Mouse (Mus musculus) heart, postnatal 36 days (tissue): ENCODE measurements around the gene A3galt2. TPM values are rescaled to one million over a fixed set of nuclear protein-coding genes. Genes with fewer than 3 reads are reported as not detected.

ENCODE experiments used
- DNase-seq, 2 experiments: peaks; one replicate each; pipeline ENCODE4 v3.0.0; 2021 to 2022
- intact Hi-C: fragments of 180-260 bp; cut with DNase I; formaldehyde crosslinking; loops from one replicate; pipeline ENCODE4 v1.15.1; 2025
- total RNA-seq, 2 experiments: library from RNA; stranded (reverse); gene quantifications; 2 replicates each; pipeline ENCODE4 v1.2.3; 2021

The A3galt2 gene
- total RNA-seq, 2 experiments from 2014 or later = 0.08 TPM; not detected in 1

GRCm38 (mm10) chr4:128727019-128727720 is 28.0 kb upstream of the A3galt2 start:
- DNase-seq = peak; percentile 89 to 90
- intact Hi-C loops = no loop called here

DNA sequence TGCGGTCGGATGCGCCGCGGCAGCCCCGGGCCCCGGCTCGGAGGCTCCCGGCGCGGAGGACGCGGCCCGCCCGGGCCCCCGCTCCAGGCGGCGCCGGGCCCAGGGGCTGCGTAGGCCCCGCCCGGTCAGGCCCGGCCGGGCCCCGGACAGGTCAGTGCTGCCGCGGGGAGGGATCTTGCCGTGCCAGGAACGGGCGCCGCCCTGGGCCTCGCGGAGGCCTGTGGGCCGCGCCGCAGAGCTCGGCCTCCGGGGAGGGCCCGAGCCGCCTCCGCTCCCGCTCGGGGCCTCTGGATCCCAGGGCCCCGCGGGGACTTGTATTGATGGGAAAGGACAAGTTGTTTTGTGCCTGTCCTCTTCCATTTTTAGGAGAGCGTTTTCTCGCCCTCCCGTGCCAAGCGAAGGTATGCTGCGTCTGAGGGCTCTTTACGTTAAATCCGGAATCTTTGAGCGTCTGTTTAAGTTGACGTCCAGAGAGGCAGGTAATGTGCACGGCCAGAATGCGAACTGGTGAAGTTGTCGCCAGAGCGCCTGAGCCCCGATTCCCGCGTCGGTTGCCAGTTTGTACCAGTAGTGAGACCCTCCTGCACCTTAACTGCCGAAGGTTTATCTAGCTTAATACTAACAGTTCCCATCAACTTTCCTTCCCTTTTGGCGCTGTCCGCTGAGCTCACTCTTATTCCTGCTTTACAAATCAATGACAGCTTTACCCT is 27.3 kb upstream of the A3galt2 start:
- peak in 1 of 2 experiments; percentile 55 for DNase-seq
- intact Hi-C loops = no loop called here

DNA sequence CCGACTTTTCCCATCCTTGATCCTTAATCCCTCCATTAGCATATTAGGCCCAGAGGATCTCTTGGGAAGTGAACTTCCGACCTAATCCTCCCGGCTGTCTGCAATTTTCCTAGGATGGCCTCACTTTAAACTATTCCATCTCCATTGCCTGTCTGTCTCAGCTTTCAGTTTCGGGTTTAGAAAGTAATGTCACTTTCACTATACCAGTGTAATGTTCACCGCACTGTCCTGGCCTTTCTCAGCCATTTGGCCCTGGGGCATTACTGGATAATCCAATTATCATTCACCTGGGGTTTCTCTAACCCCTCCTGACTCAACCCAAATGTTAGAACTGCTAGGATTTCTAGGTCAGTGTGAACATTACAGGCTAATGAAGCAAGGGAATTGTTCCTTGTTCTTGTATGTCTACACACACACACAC is 26.7 kb upstream of the A3galt2 start:
- no peak for DNase-seq
- intact Hi-C loops = no loop called here

DNA sequence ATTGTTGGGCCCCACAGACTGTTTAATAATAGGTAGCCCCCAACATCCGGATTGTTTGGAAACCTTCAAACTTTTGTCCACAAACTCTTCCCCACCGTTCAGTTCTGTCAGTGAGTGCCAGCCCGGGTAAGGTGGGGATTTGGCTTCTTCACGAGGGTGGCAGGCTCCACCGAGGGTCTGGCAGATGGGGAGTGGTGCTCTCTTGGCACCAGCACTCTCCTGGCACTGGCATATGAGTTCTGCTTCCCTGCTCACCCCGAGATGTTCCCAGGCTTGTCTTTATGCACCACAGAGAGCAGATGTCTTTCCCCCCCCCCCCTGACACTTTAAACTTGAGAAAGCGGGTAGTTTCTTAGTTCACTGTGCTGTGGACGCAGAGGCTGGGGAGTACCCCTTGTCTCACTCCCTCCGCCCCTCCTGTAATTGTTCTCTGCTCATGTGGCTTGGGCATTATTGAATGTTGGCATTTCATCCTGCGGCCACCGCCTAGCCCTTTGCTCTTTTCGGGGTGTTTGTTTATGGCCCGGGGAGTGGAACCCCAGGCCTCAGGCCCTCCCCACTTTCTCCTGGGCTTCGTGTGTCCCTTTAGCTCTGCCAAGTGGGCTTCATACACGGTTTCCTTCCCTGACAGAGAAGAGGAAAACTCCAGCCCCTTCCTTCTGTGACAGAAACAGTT is 26.0 kb upstream of the A3galt2 start:
- intact Hi-C loops = no loop called here
- DNase-seq = no peak

DNA sequence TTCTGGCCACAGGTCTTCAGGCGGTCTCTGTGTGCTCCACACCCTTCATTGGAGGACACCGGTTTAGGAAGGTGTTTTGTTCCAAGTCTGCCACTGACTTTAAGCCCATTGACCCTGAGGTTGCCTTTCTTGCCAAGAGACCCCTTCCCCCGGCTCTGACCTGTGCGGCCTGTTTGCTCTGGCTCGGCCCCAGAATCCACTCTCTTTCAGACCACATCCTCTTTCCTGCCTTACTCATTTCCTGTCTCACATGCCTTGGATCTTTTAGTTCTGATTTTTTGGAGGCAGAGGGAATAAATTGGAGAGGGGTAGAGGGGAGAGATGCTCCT is 25.5 kb upstream of the A3galt2 start:
- intact Hi-C loops = no loop called here
- DNase-seq = peak in 1 of 2 experiments; percentile 51

- no peak for DNase-seq
- intact Hi-C loops = no loop called here
These were observed 24.9 kb upstream of the A3galt2 start for GRCm38 (mm10) chr4:128730271-128730670.

DNA sequence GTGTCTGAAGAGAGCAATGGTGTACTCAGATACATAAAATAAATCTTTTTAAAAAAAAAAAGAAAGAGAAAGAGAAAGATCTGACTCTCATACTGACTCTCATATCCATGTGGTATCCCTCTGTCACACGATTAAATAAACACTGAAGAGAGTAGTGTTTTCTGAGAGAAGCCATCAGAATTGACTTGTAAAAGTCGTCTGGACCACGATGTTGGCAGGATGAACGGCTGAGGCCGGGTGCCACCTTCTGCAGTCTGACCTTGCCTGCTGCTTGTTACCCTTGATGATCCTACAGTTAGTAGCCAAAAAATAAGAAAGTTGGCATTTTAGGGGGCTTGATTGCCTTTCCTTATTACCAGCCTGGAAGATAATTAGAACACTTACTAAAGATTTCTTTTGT is 22.4 kb upstream of the A3galt2 start:
- intact Hi-C loops = no loop called here
- no peak for DNase-seq

DNA sequence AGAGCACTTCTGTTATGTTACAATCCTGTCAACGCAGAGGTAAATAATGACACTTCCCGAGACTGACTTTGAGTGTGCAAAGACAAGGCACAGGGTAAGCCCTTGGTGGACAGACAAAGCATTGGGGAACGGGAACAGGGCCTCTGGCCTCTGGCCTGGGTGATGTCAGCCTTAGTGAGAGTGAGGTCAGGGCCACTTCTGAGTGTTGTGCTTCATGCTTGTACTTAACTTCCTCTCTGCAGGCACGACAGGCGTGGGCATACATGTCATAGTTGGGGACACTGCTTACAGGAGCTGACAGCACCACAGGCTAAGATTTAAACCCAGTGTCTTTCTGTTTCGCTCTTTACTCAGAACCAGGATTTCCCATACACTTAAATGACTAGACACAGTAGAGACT is 21.7 kb upstream of the A3galt2 start:
- intact Hi-C loops = no loop called here

GRCm38 (mm10) chr4:128734217-128734616 is 20.9 kb upstream of the A3galt2 start:
- DNase-seq = peak; percentile 71 to 78
- intact Hi-C loops = no loop called here

More for the DNA sequence above, 21.7 kb upstream of the A3galt2 start:
- DNase-seq = no peak

DNA sequence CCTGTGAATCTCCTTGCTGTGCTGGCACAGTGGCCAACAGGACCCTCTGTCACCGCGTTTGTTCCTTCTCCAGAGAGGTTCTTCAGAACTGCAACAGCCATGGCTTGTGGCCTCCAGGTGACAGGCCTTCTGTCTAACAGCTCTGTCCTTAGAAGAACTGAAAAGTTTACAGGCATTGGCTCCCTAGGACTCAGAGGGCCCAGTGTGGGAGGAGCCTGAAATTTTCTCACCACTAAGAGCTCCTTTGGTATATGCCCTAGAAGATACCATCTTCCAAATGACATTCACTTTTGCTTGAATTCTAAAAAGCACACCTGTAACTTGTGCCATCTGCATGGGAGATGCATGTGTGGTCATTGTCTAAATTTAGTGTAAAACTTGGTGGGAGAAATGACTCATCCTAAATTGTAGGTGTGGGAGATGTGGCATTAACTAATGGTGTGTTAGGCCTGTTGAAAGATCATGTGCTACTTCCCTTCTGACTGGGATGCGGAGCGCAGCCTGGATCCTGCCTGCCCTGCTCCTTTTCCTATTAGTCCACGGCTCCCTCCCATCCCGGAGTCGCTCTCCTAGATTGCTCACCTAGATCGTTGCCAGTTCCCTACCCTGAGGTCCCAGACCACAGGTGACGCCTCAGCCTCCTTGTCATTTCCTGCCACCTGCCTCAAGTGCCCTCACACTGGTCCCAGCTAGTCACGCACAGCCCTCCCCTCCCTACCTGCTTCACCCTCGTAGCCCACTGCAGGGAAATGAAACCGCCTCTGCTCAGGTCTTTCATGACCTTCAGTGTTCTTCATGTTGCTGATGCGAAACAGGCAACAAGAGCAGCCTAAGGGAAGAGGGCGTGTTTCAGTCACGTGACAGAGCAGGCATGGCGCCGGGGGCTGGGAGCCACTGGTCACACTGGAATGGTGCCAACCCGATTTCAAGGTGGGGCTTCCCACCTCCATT is 20.2 kb upstream of the A3galt2 start:
- intact Hi-C loops = no loop called here
- no peak for DNase-seq

DNA sequence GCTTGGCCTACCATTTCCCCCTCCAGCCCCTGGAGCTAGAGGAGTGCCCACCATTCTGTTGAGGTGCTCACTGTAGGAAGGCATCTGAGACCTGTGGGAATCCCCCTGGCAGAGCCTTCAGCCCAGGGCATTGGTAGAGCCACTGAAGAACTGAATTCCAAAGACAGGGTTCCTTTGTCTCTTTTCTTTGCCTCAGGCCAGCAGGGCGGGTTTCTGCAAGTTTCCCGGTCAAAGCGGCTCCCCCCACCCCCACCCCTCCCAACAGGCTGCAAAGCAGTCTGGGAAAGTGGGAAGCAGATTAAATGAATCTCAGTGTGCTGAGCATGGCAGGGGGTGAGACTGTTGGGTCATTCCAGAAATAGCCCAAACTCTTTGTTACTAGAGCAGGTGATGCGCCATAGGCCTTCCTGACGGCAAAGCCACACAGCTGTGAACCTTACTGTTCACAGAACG is 18.0 kb upstream of the A3galt2 start:
- intact Hi-C loops = no loop called here
- no peak for DNase-seq

DNA sequence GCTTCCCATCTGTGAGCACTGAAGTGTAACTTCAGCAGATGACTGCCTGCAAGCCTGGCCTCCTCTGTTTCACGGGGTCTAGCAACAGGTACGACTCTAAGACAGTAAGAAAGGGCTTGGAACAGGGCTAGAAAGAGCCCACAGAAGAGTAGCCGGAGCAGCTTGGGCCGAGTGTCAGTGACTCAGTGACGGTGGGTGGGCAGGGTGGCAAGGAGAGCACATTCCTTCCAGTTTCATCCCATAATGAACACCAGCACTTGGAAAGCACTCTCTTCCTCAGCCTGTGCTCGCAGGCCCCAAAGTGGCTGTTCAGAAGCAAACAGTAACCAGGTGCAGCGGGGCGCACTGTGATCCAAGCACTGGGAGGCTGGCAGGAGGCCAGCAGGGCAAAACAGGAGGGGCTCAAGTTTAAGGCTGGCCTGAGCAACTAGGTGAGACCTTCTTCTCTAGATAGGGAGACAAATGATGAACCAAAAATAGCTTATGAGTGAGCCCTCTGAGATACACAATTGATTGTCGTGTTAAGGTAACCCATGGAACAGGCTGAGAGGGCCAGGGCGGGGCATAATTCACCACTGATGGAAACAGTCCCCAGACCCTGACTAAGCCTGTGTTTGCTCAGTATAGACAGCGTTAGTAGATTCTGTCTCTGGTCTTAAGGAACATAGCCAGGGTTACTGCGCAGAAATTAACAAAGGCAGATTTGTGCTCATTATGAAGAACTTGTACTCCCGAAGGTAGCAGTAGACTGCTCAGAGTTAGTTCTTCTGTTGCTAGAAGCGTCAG is 17.1 kb upstream of the A3galt2 start:
- no peak for DNase-seq
- intact Hi-C loops = no loop called here

- DNase-seq = no peak
- intact Hi-C loops = no loop called here
These were observed 14.3 kb upstream of the A3galt2 start for GRCm38 (mm10) chr4:128740878-128741277.

GRCm38 (mm10) chr4:128741906-128742305 is 13.3 kb upstream of the A3galt2 start:
- DNase-seq = no peak
- intact Hi-C loops = no loop called here

- intact Hi-C loops = no loop called here
- no peak for DNase-seq
These were observed 12.7 kb upstream of the A3galt2 start for GRCm38 (mm10) chr4:128742379-128742970.

DNA sequence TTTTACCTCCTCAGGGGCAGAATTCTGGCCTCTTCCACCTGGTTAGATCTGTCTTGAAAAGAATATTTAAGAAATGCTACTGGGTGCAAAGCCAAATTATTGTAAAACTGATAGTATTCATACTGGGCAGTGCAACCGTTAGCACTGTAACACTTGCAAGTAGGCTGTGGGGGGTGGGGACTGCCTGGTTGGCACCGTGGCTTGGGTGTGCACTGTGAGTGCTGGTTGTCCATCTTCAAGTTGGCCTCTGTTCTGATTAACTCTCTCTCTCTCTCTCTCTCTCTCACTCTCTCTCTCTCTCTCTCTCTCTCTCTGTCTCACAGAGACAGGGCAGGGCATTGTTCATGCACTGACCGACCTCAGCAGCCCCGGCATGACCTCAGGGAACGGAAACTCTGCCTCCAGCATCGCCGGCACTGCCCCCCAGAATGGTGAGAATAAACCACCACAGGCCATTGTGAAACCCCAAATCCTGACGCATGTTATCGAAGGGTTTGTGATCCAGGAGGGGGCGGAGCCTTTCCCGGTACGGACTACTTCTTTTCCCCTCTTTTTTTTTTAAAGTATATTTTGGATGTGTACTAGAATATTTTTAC is 12.0 kb upstream of the A3galt2 start:
- no peak for DNase-seq
- intact Hi-C loops = no loop called here

GRCm38 (mm10) chr4:128745160-128745559 is 10.0 kb upstream of the A3galt2 start:
- no peak for DNase-seq
- intact Hi-C loops = loop anchor here (5.0 kb wide), 1 partner anchor 33 kb away; no protein-coding TSS in a partner anchor

GRCm38 (mm10) chr4:128747614-128748270 is 7.4 kb upstream of the A3galt2 start:
- no peak for DNase-seq
- intact Hi-C loops = loop anchor here (5.0 kb wide), 1 partner anchor 35 kb away; no protein-coding TSS in a partner anchor
